In genomic region chr1:173741656-173742055, GRCm38 (mm10) we compare ENCODE assay signal across 14 mouse cellular contexts. TPM values are rescaled to one million over a fixed set of nuclear protein-coding genes. Genes with fewer than 3 reads are reported as not detected.
DNase-seq lines count a peak whose midpoint lies in the region; ATAC-seq and TF ChIP-seq lines count a peak whose summit lies in the region.
"Had no signal": no experiment of that assay in that cellular context is flagged by ENCODE, and none has a peak within 500 bp of the region (broad histone marks: within the 10 kb centered on the region; RNA-seq: fewer than 3 reads in every experiment).

Gene Ifi207 (minus strand): TSS chr1:173741747.

- no peak within 1 kb of the TSS for H3K4me2 ChIP-seq in lung, postnatal 0 days (replicated peaks; ENCODE audit: low read depth, low read length)
- no peak within 1 kb of the TSS for H3K4me2 ChIP-seq in heart, postnatal 0 days (ENCODE audit: low read depth, low read length)
- H3K4me2 ChIP-seq in intestine, postnatal 0 days (replicated peaks; ENCODE audit: low read depth), result no peak within 1 kb of the TSS
- H3K4me2 ChIP-seq: embryonic facial prominence, embryonic 12.5 days had no signal

- H3K9ac ChIP-seq in lung, postnatal 0 days (replicated peaks; ENCODE audit: low read depth), result no peak within 1 kb of the TSS
- H3K9ac ChIP-seq in heart, postnatal 0 days (replicated peaks; ENCODE audit: low read depth, low read length), result no peak within 1 kb of the TSS
- H3K9ac ChIP-seq in intestine, postnatal 0 days (ENCODE audit: low read depth, low read length), result no peak within 1 kb of the TSS
- H3K9ac ChIP-seq: embryonic facial prominence, embryonic 12.5 days had no signal

- peak; percentile 8 to 11 for DNase-seq in gastrocnemius, adult 8-10 months (ENCODE audit: low spot score in 2 of 2)
- no peak for DNase-seq in gastrocnemius, postnatal 14 days
- DNase-seq in lung, postnatal 0 days (ENCODE audit: low spot score), result peak; percentile 31
- no peak for DNase-seq in lung, postnatal 14 days
- DNase-seq in heart, postnatal 0 days (ENCODE audit: low spot score), result peak; percentile 11
- peak; percentile 79 for DNase-seq in skeletal muscle tissue, adult 2 months (ENCODE audit: low read depth, low spot score)
- no peak for DNase-seq in thymus, postnatal 25 days
- DNase-seq: adrenal gland, postnatal 10 days; B cell, adult 2 months; cerebellum, adult 9-10 months had no signal

- no peak within 1 kb of the TSS for H3K4me3 ChIP-seq in lung, postnatal 0 days (ENCODE audit: low read depth, low read length)
- H3K4me3 ChIP-seq in heart, postnatal 0 days (ENCODE audit: low read depth, low read length), result no peak within 1 kb of the TSS
- H3K4me3 ChIP-seq in intestine, postnatal 0 days (ENCODE audit: low read depth, low read length), result no peak within 1 kb of the TSS
- H3K4me3 ChIP-seq: embryonic facial prominence, embryonic 12.5 days had no signal

- no peaks in the 10 kb centered on the region for H3K36me3 ChIP-seq in lung, postnatal 0 days (ENCODE audit: insufficient read depth, low read length)
- no peaks in the 10 kb centered on the region for H3K36me3 ChIP-seq in heart, postnatal 0 days (replicated peaks; ENCODE audit: control insufficient read depth, insufficient read depth, low read length)
- no peaks in the 10 kb centered on the region for H3K36me3 ChIP-seq in intestine, postnatal 0 days (ENCODE audit: control insufficient read depth, insufficient read depth)
- H3K36me3 ChIP-seq: embryonic facial prominence, embryonic 12.5 days had no signal

- TF ChIP-seq EP300 in lung, postnatal 0 days (IDR thresholded peaks at IDR 0.05), result no peak
- no peak for TF ChIP-seq EP300 in heart, postnatal 0 days (IDR thresholded peaks at IDR 0.05; ENCODE audit: low read depth)

- no peak for TF ChIP-seq CTCF in lung, postnatal 0 days (IDR thresholded peaks at IDR 0.05)
- no peak for TF ChIP-seq CTCF in heart, postnatal 0 days (IDR thresholded peaks at IDR 0.05; ENCODE audit: low read depth)
- TF ChIP-seq CTCF in intestine, postnatal 0 days (IDR thresholded peaks at IDR 0.05; ENCODE audit: low read depth), result no peak

- no peaks in the 10 kb centered on the region for H3K4me1 ChIP-seq in lung, postnatal 0 days (ENCODE audit: insufficient read depth, low read depth, low read length)
- H3K4me1 ChIP-seq in heart, postnatal 0 days (ENCODE audit: control insufficient read depth, insufficient read depth), result no peaks in the 10 kb centered on the region
- H3K4me1 ChIP-seq in intestine, postnatal 0 days (replicated peaks; ENCODE audit: control insufficient read depth, insufficient read depth, low read length), result no peaks in the 10 kb centered on the region
- H3K4me1 ChIP-seq: embryonic facial prominence, embryonic 12.5 days had no signal

- no peak within 1 kb of the TSS for H3K27ac ChIP-seq in lung, postnatal 0 days (ENCODE audit: low read length)
- no peak within 1 kb of the TSS for H3K27ac ChIP-seq in heart, postnatal 0 days (ENCODE audit: low read depth)
- H3K27ac ChIP-seq in intestine, postnatal 0 days (ENCODE audit: low read depth, low read length), result no peak within 1 kb of the TSS
- H3K27ac ChIP-seq: embryonic facial prominence, embryonic 12.5 days had no signal

- H3K9me3 ChIP-seq in lung, postnatal 0 days (ENCODE audit: low read length), result no peaks in the 10 kb centered on the region
- no peaks in the 10 kb centered on the region for H3K9me3 ChIP-seq in heart, postnatal 0 days (replicated peaks; ENCODE audit: control insufficient read depth, low read length)
- no peaks in the 10 kb centered on the region for H3K9me3 ChIP-seq in intestine, postnatal 0 days (ENCODE audit: control insufficient read depth)
- H3K9me3 ChIP-seq: embryonic facial prominence, embryonic 12.5 days had no signal

- no peaks in the 10 kb centered on the region for H3K27me3 ChIP-seq in lung, postnatal 0 days (replicated peaks; ENCODE audit: insufficient read depth, low read length)
- no peaks in the 10 kb centered on the region for H3K27me3 ChIP-seq in heart, postnatal 0 days (ENCODE audit: control insufficient read depth, insufficient read depth, low read length)
- no peaks in the 10 kb centered on the region for H3K27me3 ChIP-seq in intestine, postnatal 0 days (replicated peaks; ENCODE audit: control insufficient read depth, insufficient read depth, low read length)
- H3K27me3 ChIP-seq: embryonic facial prominence, embryonic 12.5 days had no signal

- peak; percentile 30; the same call in 1 of the 2 replicates for ATAC-seq in lung, postnatal 0 days
- no peak for ATAC-seq in heart, postnatal 0 days (ENCODE audit: insufficient read depth, low read depth)
- no peak for ATAC-seq in intestine, postnatal 0 days
- ATAC-seq: forebrain, embryonic 14.5 days; intestine, embryonic 16.5 days had no signal

- 54% methylated on average over 4 of the region's 4 CpGs for WGBS in lung, postnatal 0 days
- 49% methylated on average over 4 of the region's 4 CpGs for WGBS in heart, postnatal 0 days
- WGBS in intestine, postnatal 0 days, result 67% methylated on average over 4 of the region's 4 CpGs

- intact Hi-C loops in gastrocnemius, postnatal 14 days (cut with DNase I; ENCODE audit: low total_unique reads), result no loop called here

RNA-seq across cellular contexts. Expression of gene Ifi207, which starts in this region (rescaled TPM):
- 1 to 10 TPM; 1.3 to 3.8 (median 2.5) TPM for total RNA-seq in gastrocnemius, adult 8-10 months (2022)
- 1 to 10 TPM; 1.5 to 4.3 TPM for total RNA-seq in gastrocnemius, postnatal 14 days (2021)
- 1.4 and 1.5 TPM in 2 replicates for polyA plus RNA-seq in lung, postnatal 0 days (2015; fragmentation: Nextera tagmentation; extraction: Ambion mirVana)
- total RNA-seq in heart, postnatal 0 days (2014; rRNA removed; ENCODE audit: low replicate concordance), result 0.27 and 1.1 TPM in 2 replicates
- polyA plus RNA-seq in heart, postnatal 0 days (2015; fragmentation: Nextera tagmentation; extraction: Ambion mirVana), result 0.66 and 0.67 TPM in 2 replicates
- polyA plus RNA-seq in intestine, postnatal 0 days (2015; fragmentation: Nextera tagmentation; extraction: Ambion mirVana), result 1.1 and 1.4 TPM in 2 replicates

Comparison
In these comparisons a context has a peak if more than half of its experiments do, and no peak if none do; other contexts are left out.
1. DNase-seq: peak in gastrocnemius, adult 8-10 months (2 of 2), lung, postnatal 0 days (single experiment), heart, postnatal 0 days (single experiment) and skeletal muscle tissue, adult 2 months (single experiment); none in gastrocnemius, postnatal 14 days (single experiment), lung, postnatal 14 days (single experiment) and thymus, postnatal 25 days (single experiment).